ENCODE assay signal across 10 mouse cellular contexts in the genomic region with DNA sequence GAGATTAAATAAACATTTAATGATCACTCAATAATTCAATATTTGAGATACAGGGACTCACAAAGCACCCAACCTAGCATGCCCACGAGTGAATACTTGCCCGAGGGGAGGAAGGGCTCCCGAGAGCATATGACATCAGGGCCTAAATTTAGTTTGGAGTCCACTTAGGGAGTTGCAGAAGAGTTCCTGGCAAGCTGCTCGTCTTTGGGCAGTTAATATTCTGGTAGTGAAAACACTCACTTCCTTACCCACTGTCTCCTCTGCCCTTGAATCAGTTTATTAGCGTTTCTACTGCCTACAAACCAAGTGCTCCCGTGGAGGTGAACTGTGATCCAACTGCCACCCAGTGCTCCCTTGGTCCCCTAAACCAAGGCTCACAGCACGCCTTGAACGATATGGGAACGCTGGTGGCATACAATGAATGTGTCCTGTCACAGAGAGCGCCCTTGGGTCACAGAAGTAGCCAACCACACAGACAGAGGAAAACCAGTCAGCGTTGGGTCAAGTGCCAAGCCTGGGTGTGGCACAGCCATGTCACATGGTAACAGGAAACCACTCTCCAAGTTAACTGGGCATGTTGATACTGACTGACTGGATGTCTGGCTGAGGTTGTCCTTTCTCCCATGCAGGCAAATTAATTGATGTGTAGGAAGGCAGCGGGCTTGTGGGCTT. TPM values are rescaled to one million over a fixed set of nuclear protein-coding genes. Genes with fewer than 3 reads are reported as not detected.
A peak's percentile ranks its signal among the peaks of the same experiment; 100 is the strongest.
DNase-seq lines count a peak whose midpoint lies in the region; ATAC-seq and TF ChIP-seq lines count a peak whose summit lies in the region.
"Had no signal": no experiment of that assay in that cellular context is flagged by ENCODE, and none has a peak within 500 bp of the region (broad histone marks: within the 10 kb centered on the region; RNA-seq: fewer than 3 reads in every experiment).

No protein-coding gene starts in this region.

- peak overlapping the region; percentile 35 for H3K27ac ChIP-seq in limb, embryonic 15.5 days
- no peak overlapping the region for H3K27ac ChIP-seq in limb, embryonic 10.5 days
- H3K27ac ChIP-seq in gastrocnemius, adult 2 months = peak overlapping the region; percentile 82
- H3K27ac ChIP-seq in hindbrain, embryonic 13.5 days = no peak overlapping the region
- H3K27ac ChIP-seq in forebrain, embryonic 14.5 days (ENCODE audit: low read depth, low read length) = no peak overlapping the region
- H3K27ac ChIP-seq: midbrain, embryonic 12.5 days had no signal

- no peak for DNase-seq in limb, embryonic 10.5 days (ENCODE audit: low spot score)
- peak; percentile 75 for DNase-seq in gastrocnemius, adult 2 months
- peak; percentile 23 to 64 for DNase-seq in monocyte, adult 2 months (ENCODE audit: low read depth in 1 of 2, low spot score in 2 of 2)
- no peak for DNase-seq in spleen, postnatal 10 days (ENCODE audit: low spot score in 2 of 2)
- DNase-seq in forebrain, embryonic 14.5 days (ENCODE audit: low spot score) = no peak

- H3K4me1 ChIP-seq in limb, embryonic 15.5 days = peaks cover 24% of the 10 kb centered on the region
- peaks cover 21% of the 10 kb centered on the region for H3K4me1 ChIP-seq in limb, embryonic 10.5 days
- peaks cover 24% of the 10 kb centered on the region for H3K4me1 ChIP-seq in hindbrain, embryonic 13.5 days (replicated peaks)
- no peaks in the 10 kb centered on the region for H3K4me1 ChIP-seq in forebrain, embryonic 14.5 days (ENCODE audit: control insufficient read depth, insufficient read depth, low read length)

- no peak overlapping the region for H3K9ac ChIP-seq in limb, embryonic 15.5 days
- H3K9ac ChIP-seq in hindbrain, embryonic 13.5 days = no peak overlapping the region
- H3K9ac ChIP-seq in forebrain, embryonic 14.5 days (ENCODE audit: low read length) = no peak overlapping the region
- H3K9ac ChIP-seq: midbrain, embryonic 12.5 days had no signal

- TF ChIP-seq CTCF in gastrocnemius, adult 2 months (IDR thresholded peaks at IDR 0.05) = no peak

- H3K27me3 ChIP-seq in limb, embryonic 15.5 days = no peaks in the 10 kb centered on the region
- H3K27me3 ChIP-seq in limb, embryonic 10.5 days (ENCODE audit: low read depth, poor library complexity, severe bottlenecking) = no peaks in the 10 kb centered on the region
- H3K27me3 ChIP-seq in hindbrain, embryonic 13.5 days = no peaks in the 10 kb centered on the region
- no peaks in the 10 kb centered on the region for H3K27me3 ChIP-seq in forebrain, embryonic 14.5 days (replicated peaks; ENCODE audit: control insufficient read depth, insufficient read depth, low read length)
- H3K27me3 ChIP-seq: midbrain, embryonic 12.5 days had no signal

- peaks cover 6% of the 10 kb centered on the region for H3K36me3 ChIP-seq in limb, embryonic 15.5 days
- peaks cover 6% of the 10 kb centered on the region; the same call in 1 of the 2 replicates for H3K36me3 ChIP-seq in limb, embryonic 10.5 days
- H3K36me3 ChIP-seq in hindbrain, embryonic 13.5 days = peaks cover 21% of the 10 kb centered on the region
- H3K36me3 ChIP-seq in forebrain, embryonic 14.5 days (ENCODE audit: control insufficient read depth, insufficient read depth, low read length) = no peaks in the 10 kb centered on the region
- H3K36me3 ChIP-seq: midbrain, embryonic 12.5 days had no signal

- 73% methylated on average over 12 of the region's 12 CpGs for WGBS in limb, embryonic 15.5 days
- WGBS in limb, embryonic 10.5 days = 86% methylated on average over 12 of the region's 12 CpGs
- 88% methylated on average over 12 of the region's 12 CpGs for WGBS in hindbrain, embryonic 13.5 days
- 86% methylated on average over 12 of the region's 12 CpGs for WGBS in forebrain, embryonic 14.5 days

- no peak overlapping the region for H3K4me2 ChIP-seq in limb, embryonic 15.5 days
- no peak overlapping the region for H3K4me2 ChIP-seq in hindbrain, embryonic 13.5 days
- H3K4me2 ChIP-seq in forebrain, embryonic 14.5 days (ENCODE audit: low read length) = no peak overlapping the region
- H3K4me2 ChIP-seq: midbrain, embryonic 12.5 days had no signal

- no peaks in the 10 kb centered on the region for H3K9me3 ChIP-seq in limb, embryonic 15.5 days
- no peaks in the 10 kb centered on the region for H3K9me3 ChIP-seq in limb, embryonic 10.5 days (replicated peaks)
- no peaks in the 10 kb centered on the region for H3K9me3 ChIP-seq in hindbrain, embryonic 13.5 days
- no peaks in the 10 kb centered on the region for H3K9me3 ChIP-seq in forebrain, embryonic 14.5 days (replicated peaks; ENCODE audit: control insufficient read depth, low read length)
- H3K9me3 ChIP-seq: midbrain, embryonic 12.5 days had no signal

- intact Hi-C loops in gastrocnemius, adult 2 months (cut with DNase I) = no loop called here

- no peak for ATAC-seq in limb, embryonic 15.5 days (ENCODE audit: insufficient number of reproducible peaks, low FRiP score, low TSS enrichment, low read depth)
- peak; percentile 70 to 83 for ATAC-seq in hematopoietic stem cell, adult 5-6 weeks (replicated peaks in 1 of 2; ENCODE audit: insufficient read depth in 1 of 2, low FRiP score in 2 of 2, low TSS enrichment in 1 of 2, low read depth in 1 of 2, poor library complexity in 2 of 2, severe bottlenecking in 2 of 2)
- ATAC-seq in hindbrain, embryonic 13.5 days (ENCODE audit: low FRiP score) = no peak
- no peak for ATAC-seq in forebrain, embryonic 14.5 days

- no peak overlapping the region for H3K4me3 ChIP-seq in limb, embryonic 15.5 days
- H3K4me3 ChIP-seq in limb, embryonic 10.5 days = no peak overlapping the region
- no peak overlapping the region; the same call in 1 of the 2 replicates for H3K4me3 ChIP-seq in gastrocnemius, adult 2 months
- no peak overlapping the region for H3K4me3 ChIP-seq in hindbrain, embryonic 13.5 days
- H3K4me3 ChIP-seq in forebrain, embryonic 14.5 days (ENCODE audit: low read depth, low read length) = no peak overlapping the region
- H3K4me3 ChIP-seq: erythroblast, embryonic 14.5 days; midbrain, embryonic 12.5 days had no signal

RNA-seq across cellular contexts. Expression of gene S100b, which starts 4.2 kb away (rescaled TPM):
- polyA plus RNA-seq in limb, embryonic 15.5 days (2015; fragmentation: Nextera tagmentation; extraction: Ambion mirVana) = 9.5 and 11.7 TPM in 2 replicates
- polyA plus RNA-seq in limb, embryonic 10.5 days (2016; fragmentation: Nextera tagmentation; extraction: Ambion mirVana) = not detected in 2 replicates
- total RNA-seq in gastrocnemius, adult 2 months (2021) = 1 to 10 TPM; 1.3 to 1.5 TPM
- total RNA-seq in hematopoietic stem cell, adult 5-6 weeks (2017) = not detected in 2 replicates
- 1.6 and 2.0 TPM in 2 replicates for polyA plus RNA-seq in hindbrain, embryonic 13.5 days (2015; fragmentation: Nextera tagmentation; extraction: Ambion mirVana)
- polyA plus RNA-seq in forebrain, embryonic 14.5 days (2014; fragmentation: Nextera tagmentation; extraction: Ambion mirVana) = 0.42 and 0.77 TPM in 2 replicates
- polyA plus RNA-seq: erythroblast, embryonic 14.5 days had no signal

RNA-seq across cellular contexts. Expression of gene Prmt2, which starts 20.2 kb away (rescaled TPM):
- polyA plus RNA-seq in limb, embryonic 15.5 days (2015; fragmentation: Nextera tagmentation; extraction: Ambion mirVana) = 53.6 and 62.6 TPM in 2 replicates
- 38.8 and 43.9 TPM in 2 replicates for polyA plus RNA-seq in limb, embryonic 10.5 days (2016; fragmentation: Nextera tagmentation; extraction: Ambion mirVana)
- total RNA-seq in gastrocnemius, adult 2 months (2021) = 1 to 10 TPM; 2.4 to 4.0 TPM
- total RNA-seq in hematopoietic stem cell, adult 5-6 weeks (2017) = 4.2 and 5.8 TPM in 2 replicates
- polyA plus RNA-seq in hindbrain, embryonic 13.5 days (2015; fragmentation: Nextera tagmentation; extraction: Ambion mirVana) = 246 and 258 TPM in 2 replicates
- 279 and 307 TPM in 2 replicates for polyA plus RNA-seq in forebrain, embryonic 14.5 days (2014; fragmentation: Nextera tagmentation; extraction: Ambion mirVana)

Comparison
In these comparisons a context has a peak if more than half of its experiments do, and no peak if none do; other contexts are left out.
1. H3K27ac ChIP-seq: peak in limb, embryonic 15.5 days (single experiment) and gastrocnemius, adult 2 months (single experiment); none in limb, embryonic 10.5 days (single experiment), hindbrain, embryonic 13.5 days (single experiment) and forebrain, embryonic 14.5 days (single experiment).
2. ATAC-seq: peak in hematopoietic stem cell, adult 5-6 weeks (2 of 2); none in limb, embryonic 15.5 days (single experiment), hindbrain, embryonic 13.5 days (single experiment) and forebrain, embryonic 14.5 days (single experiment).
3. DNase-seq: peak in gastrocnemius, adult 2 months (single experiment) and monocyte, adult 2 months (2 of 2); none in limb, embryonic 10.5 days (single experiment), spleen, postnatal 10 days (0 of 2) and forebrain, embryonic 14.5 days (single experiment).